Mouse (Mus musculus): Measurements from ENCODE around the gene Pou2f3. TPM values are rescaled to one million over a fixed set of nuclear protein-coding genes. Genes with fewer than 3 reads are reported as not detected.

Gene Pou2f3
- total and polyA plus RNA-seq, 2 experiments from 2014 or later, result 0.16 TPM; not detected in 1

DNA sequence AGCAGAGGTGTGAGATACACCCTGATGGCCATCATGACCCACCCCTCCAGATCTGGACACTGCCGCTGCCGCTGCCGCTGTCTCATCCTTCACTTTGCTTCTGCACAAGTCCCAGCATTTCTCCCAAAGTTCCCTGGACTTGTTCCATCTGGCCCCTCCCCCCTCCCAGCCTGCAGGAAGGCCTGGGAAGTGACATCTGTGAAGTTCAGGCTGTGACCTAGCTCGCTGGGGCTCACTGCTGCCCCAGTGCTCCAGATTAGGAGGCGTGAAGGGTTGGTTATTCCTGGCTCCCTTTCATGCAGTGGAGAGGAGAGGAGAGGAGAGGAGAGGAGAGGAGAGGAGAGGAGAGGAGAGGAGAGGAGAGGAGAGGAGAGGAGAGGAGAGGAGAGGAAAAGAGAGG lies 30.6 kb downstream of the Pou2f3 start:
- Histone ChIP-seq H3K4me1 (ENCODE audit: insufficient read depth, low read length) (no peaks in the 10 kb centered on the region), H3K4me2 (ENCODE audit: low read depth, low read length, poor library complexity, severe bottlenecking) (no peak overlapping the region), H3K27ac (ENCODE audit: low read depth, low read length) (no peak overlapping the region), H3K36me3 (ENCODE audit: insufficient read depth, low read length) (no peaks in the 10 kb centered on the region), H3K27me3 (ENCODE audit: insufficient read depth, low read length) (no peaks in the 10 kb centered on the region), H3K9ac (replicated peaks; ENCODE audit: low read length, poor library complexity, severe bottlenecking) (no peak overlapping the region), H3K4me3 (ENCODE audit: low read depth, low read length) (no peak overlapping the region), H3K9me3 (ENCODE audit: low read length) (no peaks in the 10 kb centered on the region)
- 69% methylated on average over 5 of the region's 5 CpGs for WGBS
- TF ChIP-seq CTCF (IDR thresholded peaks at IDR 0.05), result no peak
- ATAC-seq (ENCODE audit: low FRiP score) (no peak), DNase-seq (ENCODE audit: low spot score) (no peak)

DNA sequence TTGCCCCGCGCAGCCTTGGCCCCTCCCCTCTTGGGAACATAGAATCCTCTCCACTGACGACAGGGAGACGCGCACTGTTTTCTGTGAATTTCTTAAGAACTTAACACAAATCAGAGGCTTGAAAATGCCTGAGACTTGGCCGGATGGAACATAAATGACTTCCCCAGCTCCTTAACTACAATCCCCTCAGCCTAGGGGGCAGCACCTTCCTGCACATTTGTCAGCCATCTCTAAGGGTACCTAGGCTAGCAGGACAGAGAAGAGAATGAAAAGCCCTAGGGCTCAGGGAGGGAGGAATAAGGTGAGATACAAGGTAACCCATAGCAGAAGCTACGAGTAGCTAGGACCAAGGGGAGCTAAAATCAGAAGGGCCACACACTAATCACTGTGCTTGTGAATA lies 32.0 kb downstream of the Pou2f3 start:
- Histone ChIP-seq H3K36me3 (ENCODE audit: insufficient read depth, low read length) (no peaks in the 10 kb centered on the region), H3K4me2 (ENCODE audit: low read depth, low read length, poor library complexity, severe bottlenecking) (no peak overlapping the region), H3K27me3 (ENCODE audit: insufficient read depth, low read length) (no peaks in the 10 kb centered on the region), H3K9me3 (ENCODE audit: low read length) (no peaks in the 10 kb centered on the region), H3K27ac (ENCODE audit: low read depth, low read length) (no peak overlapping the region), H3K4me3 (ENCODE audit: low read depth, low read length) (no peak overlapping the region), H3K9ac (replicated peaks; ENCODE audit: low read length, poor library complexity, severe bottlenecking) (no peak overlapping the region), H3K4me1 (ENCODE audit: insufficient read depth, low read length) (no peaks in the 10 kb centered on the region)
- DNase-seq (ENCODE audit: low spot score), result no peak
- peak; percentile 34 for TF ChIP-seq CTCF (IDR thresholded peaks at IDR 0.05)
- 59% methylated on average over 7 of the region's 7 CpGs for WGBS
- no peak for ATAC-seq (ENCODE audit: low FRiP score)

DNA sequence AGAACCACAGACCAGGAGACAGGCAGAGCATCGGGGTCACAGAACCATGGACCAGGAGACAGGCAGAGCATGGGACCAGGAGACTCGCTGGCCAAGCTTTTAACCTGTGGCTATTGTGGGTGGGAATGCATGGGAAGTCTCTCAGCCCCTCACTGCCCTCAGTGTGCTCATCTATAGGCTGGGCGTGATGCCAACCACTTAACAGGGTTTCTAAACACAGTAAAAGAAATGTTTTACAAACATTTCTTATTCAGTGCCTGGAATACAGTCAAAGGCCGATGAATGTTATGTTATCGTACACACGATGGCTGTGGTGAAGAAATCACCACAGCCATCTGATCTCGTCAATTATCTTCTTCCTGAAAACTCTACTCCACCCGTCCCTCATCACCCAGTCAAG lies 43.1 kb downstream of the Pou2f3 start:
- no peak for ATAC-seq (ENCODE audit: low FRiP score)
- no peak overlapping the region for H3K27ac ChIP-seq (ENCODE audit: low read depth, low read length)
- no peaks in the 10 kb centered on the region for H3K27me3 ChIP-seq (ENCODE audit: insufficient read depth, low read length)

DNA sequence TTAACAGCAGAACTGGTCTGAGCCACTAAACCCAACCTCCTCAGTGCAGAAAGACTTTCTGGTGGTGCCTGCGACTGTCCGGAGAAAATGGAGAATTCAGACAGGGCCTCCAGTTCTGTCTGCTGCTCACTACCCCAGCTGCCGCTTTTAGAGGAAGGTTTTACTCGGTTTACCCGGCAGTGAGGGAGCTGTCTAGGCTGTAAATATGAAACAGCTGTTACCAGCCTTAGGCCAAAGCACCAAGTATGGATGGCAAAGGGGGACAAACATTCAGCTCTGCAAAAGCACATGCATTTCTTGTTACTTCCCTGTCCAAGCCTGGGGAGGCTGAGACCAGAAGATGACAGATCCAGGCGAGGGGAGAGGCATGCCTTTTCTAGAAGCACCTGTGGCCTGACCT lies 43.8 kb downstream of the Pou2f3 start:
- no peak overlapping the region for H3K4me3 ChIP-seq (ENCODE audit: low read depth, low read length)
- no peak overlapping the region for H3K9ac ChIP-seq (replicated peaks; ENCODE audit: low read length, poor library complexity, severe bottlenecking)
- H3K9me3 ChIP-seq (ENCODE audit: low read length), result no peaks in the 10 kb centered on the region
- ATAC-seq (ENCODE audit: low FRiP score), result no peak
- H3K27ac ChIP-seq (ENCODE audit: low read depth, low read length), result no peak overlapping the region
- no peaks in the 10 kb centered on the region for H3K36me3 ChIP-seq (ENCODE audit: insufficient read depth, low read length)
- H3K27me3 ChIP-seq (ENCODE audit: insufficient read depth, low read length), result no peaks in the 10 kb centered on the region
- no peaks in the 10 kb centered on the region for H3K4me1 ChIP-seq (ENCODE audit: insufficient read depth, low read length)
- no peak overlapping the region for H3K4me2 ChIP-seq (ENCODE audit: low read depth, low read length, poor library complexity, severe bottlenecking)
- WGBS, result 84% methylated on average over 6 of the region's 6 CpGs
- DNase-seq (ENCODE audit: low spot score), result no peak
- TF ChIP-seq CTCF (IDR thresholded peaks at IDR 0.05), result no peak

More for the DNA sequence above, 43.1 kb downstream of the Pou2f3 start:
- TF ChIP-seq CTCF (IDR thresholded peaks at IDR 0.05), result no peak
- H3K4me1 ChIP-seq (ENCODE audit: insufficient read depth, low read length), result no peaks in the 10 kb centered on the region
- no peak for DNase-seq (ENCODE audit: low spot score)
- no peaks in the 10 kb centered on the region for H3K9me3 ChIP-seq (ENCODE audit: low read length)
- H3K36me3 ChIP-seq (ENCODE audit: insufficient read depth, low read length), result no peaks in the 10 kb centered on the region
- H3K9ac ChIP-seq (replicated peaks; ENCODE audit: low read length, poor library complexity, severe bottlenecking), result no peak overlapping the region
- no peak overlapping the region for H3K4me3 ChIP-seq (ENCODE audit: low read depth, low read length)
- 75% methylated on average over 8 of the region's 8 CpGs for WGBS
- no peak overlapping the region for H3K4me2 ChIP-seq (ENCODE audit: low read depth, low read length, poor library complexity, severe bottlenecking)

DNA sequence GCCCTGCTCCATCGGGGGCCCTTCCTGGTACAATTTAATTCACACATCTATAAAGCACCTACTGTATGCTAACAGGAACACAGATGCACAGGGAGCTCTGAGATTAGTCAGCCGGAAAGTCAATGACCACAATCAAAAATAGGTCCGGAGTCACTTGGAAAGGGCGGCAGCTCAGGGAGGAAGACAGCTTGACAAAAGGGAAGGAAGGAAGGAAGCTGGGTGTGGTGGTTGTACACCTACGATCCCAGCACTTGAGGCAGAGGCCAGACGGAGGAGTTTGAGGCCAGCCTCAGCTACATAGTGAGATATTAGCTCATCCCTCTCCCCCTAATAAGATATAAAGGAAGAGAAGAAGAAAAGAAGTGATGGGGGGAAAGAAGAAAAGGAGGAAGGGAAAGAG lies 54.2 kb downstream of the Pou2f3 start:
- no peak for ATAC-seq (ENCODE audit: low FRiP score)
- H3K9ac ChIP-seq (replicated peaks; ENCODE audit: low read length, poor library complexity, severe bottlenecking), result no peak overlapping the region
- H3K27me3 ChIP-seq (ENCODE audit: insufficient read depth, low read length), result no peaks in the 10 kb centered on the region
- no peak overlapping the region for H3K27ac ChIP-seq (ENCODE audit: low read depth, low read length)
- H3K4me2 ChIP-seq (ENCODE audit: low read depth, low read length, poor library complexity, severe bottlenecking), result no peak overlapping the region
- no peaks in the 10 kb centered on the region for H3K4me1 ChIP-seq (ENCODE audit: insufficient read depth, low read length)
- no peaks in the 10 kb centered on the region for H3K36me3 ChIP-seq (ENCODE audit: insufficient read depth, low read length)
- H3K4me3 ChIP-seq (ENCODE audit: low read depth, low read length), result no peak overlapping the region
- TF ChIP-seq CTCF (IDR thresholded peaks at IDR 0.05), result no peak
- 81% methylated on average over 6 of the region's 6 CpGs for WGBS
- no peak for DNase-seq (ENCODE audit: low spot score)
- no peaks in the 10 kb centered on the region for H3K9me3 ChIP-seq (ENCODE audit: low read length)

DNA sequence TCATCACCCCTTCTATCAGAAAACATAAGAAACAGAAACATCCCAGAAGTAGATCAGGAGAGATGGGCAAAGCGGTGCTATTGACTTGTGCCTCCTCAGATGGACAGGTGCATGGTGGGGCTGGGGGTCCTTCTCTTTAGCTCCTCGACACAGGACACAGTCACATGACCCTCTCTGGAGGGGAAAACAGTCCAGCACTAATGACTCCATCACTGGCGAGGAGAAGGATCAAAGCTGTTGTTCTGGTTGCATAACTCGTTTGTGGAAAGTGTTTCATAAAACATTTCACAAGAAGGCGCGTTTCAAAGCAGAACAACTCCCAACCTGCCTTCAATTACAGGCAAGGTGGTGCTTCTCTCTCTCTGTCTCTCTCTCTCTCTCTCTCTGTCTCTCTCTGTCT lies 58.4 kb downstream of the Pou2f3 start:
- H3K4me1 ChIP-seq (ENCODE audit: insufficient read depth, low read length), result no peaks in the 10 kb centered on the region
- no peak for ATAC-seq (ENCODE audit: low FRiP score)
- DNase-seq (ENCODE audit: low spot score), result no peak
- H3K9ac ChIP-seq (replicated peaks; ENCODE audit: low read length, poor library complexity, severe bottlenecking), result no peak overlapping the region
- H3K4me3 ChIP-seq (ENCODE audit: low read depth, low read length), result no peak overlapping the region
- H3K4me2 ChIP-seq (ENCODE audit: low read depth, low read length, poor library complexity, severe bottlenecking), result no peak overlapping the region
- no peak for TF ChIP-seq CTCF (IDR thresholded peaks at IDR 0.05)
- no peaks in the 10 kb centered on the region for H3K36me3 ChIP-seq (ENCODE audit: insufficient read depth, low read length)
- no peaks in the 10 kb centered on the region for H3K27me3 ChIP-seq (ENCODE audit: insufficient read depth, low read length)
- 78% methylated on average over 6 of the region's 6 CpGs for WGBS
- H3K27ac ChIP-seq (ENCODE audit: low read depth, low read length), result no peak overlapping the region
- H3K9me3 ChIP-seq (ENCODE audit: low read length), result no peaks in the 10 kb centered on the region
